Mouse (Mus musculus) CH12.LX (cell line): ENCODE measurements around the gene Copb1.

ENCODE experiments used
- CHD1 ChIP-seq: IDR thresholded peaks from 2 replicates; pipeline ENCODE4 v1.6.1; 2012; ENCODE audit warnings: low read depth, low read length, improper control_type of control experiment, inconsistent platforms
- CTCF ChIP-seq, 2 experiments: IDR thresholded peaks in 1 of 2; conservative IDR thresholded peaks in 1 of 2; 2 replicates each; pipeline ENCODE4 v1.5.1; 2011 to 2012; ENCODE audit warnings: low read depth in 2 of 2, low read length in 2 of 2, improper control_type of control experiment in 1 of 2, inconsistent platforms in 1 of 2, mild to moderate bottlenecking in 1 of 2, moderate library complexity in 1 of 2
- EP300 ChIP-seq: IDR thresholded peaks from 2 replicates; pipeline ENCODE4 v1.6.1; 2011; ENCODE audit warnings: low read length, improper control_type of control experiment
- IRF4 ChIP-seq: IDR thresholded peaks from 2 replicates; pipeline ENCODE4 v1.6.1; 2014; ENCODE audit warnings: low read depth, mild to moderate bottlenecking, inconsistent platforms, low read length, improper control_type of control experiment
- JUN ChIP-seq: IDR thresholded peaks from 2 replicates; pipeline ENCODE4 v1.6.1; 2011; ENCODE audit warnings: low read depth, mild to moderate bottlenecking, low read length, improper control_type of control experiment, moderate library complexity; ENCODE audit not compliant: insufficient read depth
- MAX ChIP-seq: IDR thresholded peaks from 2 replicates; pipeline ENCODE4 v1.6.1; 2011; ENCODE audit warnings: low read length, improper control_type of control experiment
- POLR2A ChIP-seq: IDR thresholded peaks from 2 replicates; pipeline ENCODE4 v1.6.1; 2011; ENCODE audit warnings: low read depth, mild to moderate bottlenecking, improper control_type of control experiment, low read length
- POLR2AphosphoS2 ChIP-seq: IDR thresholded peaks from 2 replicates; pipeline ENCODE4 v1.6.1; 2011; ENCODE audit warnings: low read depth, low read length, improper control_type of control experiment
- RAD21 ChIP-seq: IDR thresholded peaks from 2 replicates; pipeline ENCODE4 v1.6.1; 2011; ENCODE audit warnings: low read depth, mild to moderate bottlenecking, low read length, improper control_type of control experiment, moderate library complexity
- SMC3 ChIP-seq: IDR thresholded peaks from 2 replicates; pipeline ENCODE4 v1.6.1; 2011; ENCODE audit warnings: low read depth, low read length, improper control_type of control experiment
- USF1 ChIP-seq: IDR thresholded peaks from 2 replicates; pipeline ENCODE4 v1.6.1; 2014; ENCODE audit warnings: low read depth, mild to moderate bottlenecking, inconsistent platforms, low read length, improper control_type of control experiment
- USF2 ChIP-seq: conservative IDR thresholded peaks from 2 replicates; pipeline ENCODE4 v1.6.1; 2011; ENCODE audit warnings: low read depth, low read length, improper control_type of control experiment
- ZKSCAN1 ChIP-seq: IDR thresholded peaks from 2 replicates; pipeline ENCODE4 v1.6.1; 2012; ENCODE audit warnings: low read depth, inconsistent platforms, low read length, improper control_type of control experiment, borderline replicate concordance
- ZMIZ1 ChIP-seq: IDR thresholded peaks from 2 replicates; pipeline ENCODE4 v1.6.1; 2012; ENCODE audit warnings: low read depth, mild to moderate bottlenecking, inconsistent platforms, low read length, improper control_type of control experiment

DNA sequence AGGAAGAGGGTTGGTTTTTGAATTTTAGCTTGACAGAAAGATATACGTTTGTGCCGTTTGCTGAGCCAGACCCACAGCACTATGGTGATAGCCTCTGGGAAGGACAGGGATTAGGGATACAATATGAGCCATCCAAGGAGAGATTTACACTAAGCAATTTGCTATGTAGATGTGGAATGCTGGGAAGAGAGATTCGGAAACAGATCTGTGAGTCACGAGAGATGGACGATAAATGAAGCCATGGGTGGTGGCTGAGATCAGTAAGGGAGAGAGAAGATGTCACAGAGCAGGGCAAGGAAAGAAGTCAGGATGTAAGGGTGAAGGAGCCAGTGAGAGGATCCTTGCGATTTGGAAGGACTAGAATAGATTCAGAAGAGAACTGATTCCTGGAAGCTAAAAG is 71.1 kb downstream of the Copb1 start:
- TF ChIP-seq CTCF (conservative IDR thresholded peaks at IDR 0.05 in 1 of 2, IDR thresholded peaks at IDR 0.05 in 1 of 2; ENCODE audit: low read depth in 2 of 2, low read length in 2 of 2) (no peak), USF1 (no peak), IRF4 (no peak), POLR2A (no peak), JUN (no peak), ZKSCAN1 (no peak), RAD21 (no peak), EP300 (no peak), USF2 (no peak), SMC3 (no peak), MAX (no peak), ZMIZ1 (no peak), POLR2AphosphoS2 (no peak), CHD1 (no peak)
